Mouse (Mus musculus) embryonic fibroblast, embryonic 13.5 days (primary cell): ENCODE measurements around the gene Cdadc1.

ENCODE experiments used
- CTCF ChIP-seq: IDR thresholded peaks from 2 replicates; pipeline ENCODE4 v1.5.1; 2011; ENCODE audit warnings: mild to moderate bottlenecking, control low read depth, low read length, moderate library complexity, borderline replicate concordance; ENCODE audit not compliant: insufficient read depth
- POLR2A ChIP-seq: IDR thresholded peaks from 2 replicates; pipeline ENCODE4 v1.6.1; 2011; ENCODE audit warnings: low read depth, mild to moderate bottlenecking, control low read depth, low read length, moderate library complexity

GRCm38 (mm10) chr14:59525843-59526242 is 71.9 kb downstream of the Cdadc1 start:
- TF ChIP-seq POLR2A = no peak
- TF ChIP-seq CTCF = no peak
